Mouse (Mus musculus) megakaryocyte, embryonic 14.5 days (primary cell): ENCODE measurements at regions not wholly inside any gene's neighbourhood (a gene's known extent, or its start where the extent isn't known, plus 50 kb on each side); places are given as distances from the start of the nearest gene placed in this dataset.

Experiments
- FLI1 ChIP-seq: IDR thresholded peaks from 2 replicates; pipeline ENCODE4 v1.6.1; 2012; ENCODE audit warnings: low read length, inconsistent platforms, mixed read lengths
- GATA1 ChIP-seq: IDR thresholded peaks from 3 replicates; pipeline ENCODE4 v1.6.1; 2012; ENCODE audit warnings: mixed read lengths, low read length, inconsistent platforms, borderline replicate concordance

GRCm38 (mm10) chr8:26880177-26880576, 96.9 kb upstream of the Zfp703 start:
- TF ChIP-seq GATA1 (no peak), FLI1 (no peak)
